ENCODE assay signal across 9 mouse cellular contexts in genomic region chr7:80740954-80741353, GRCm38 (mm10). TPM values are rescaled to one million over a fixed set of nuclear protein-coding genes. Genes with fewer than 3 reads are reported as not detected.
DNase-seq lines count a peak whose midpoint lies in the region; ATAC-seq and TF ChIP-seq lines count a peak whose summit lies in the region.
"Had no signal": no experiment of that assay in that cellular context is flagged by ENCODE, and none has a peak within 500 bp of the region (broad histone marks: within the 10 kb centered on the region; RNA-seq: fewer than 3 reads in every experiment).

No protein-coding gene starts in this region.

- 22% methylated on average over 7 of the region's 7 CpGs for WGBS in kidney, embryonic 15.5 days
- 27% methylated on average over 7 of the region's 7 CpGs for WGBS in liver, embryonic 14.5 days (ENCODE audit: insufficient replicate concordance)

- peaks cover 13% of the 10 kb centered on the region for H3K4me1 ChIP-seq in kidney, embryonic 15.5 days
- H3K4me1 ChIP-seq in liver, embryonic 14.5 days (replicated peaks; ENCODE audit: control insufficient read depth in 2 of 2, insufficient read depth in 2 of 2, low read length in 1 of 2): no peaks in the 10 kb centered on the region

- DNase-seq in spleen, adult 18-20 months: peak; percentile 37 to 63
- no peak for DNase-seq in spleen, adult 12 weeks (ENCODE audit: low spot score)
- peak; percentile 47 for DNase-seq in cerebellum, adult 9-11 months
- peak; percentile 59 to 76 for DNase-seq in gastrocnemius, postnatal 36 days
- no peak for DNase-seq in liver, embryonic 14.5 days (ENCODE audit: low read depth in 3 of 3, low spot score in 3 of 3)
- peak; percentile 76 for DNase-seq in retina, embryonic 14.5 days (ENCODE audit: low spot score)
- peak; percentile 86 for DNase-seq in thymus, postnatal 4 days

- peaks cover 96% of the 10 kb centered on the region for H3K36me3 ChIP-seq in kidney, embryonic 15.5 days
- no peaks in the 10 kb centered on the region; the same call in 1 of the 2 replicates for H3K36me3 ChIP-seq in liver, embryonic 14.5 days (replicated peaks; ENCODE audit: control insufficient read depth, insufficient read depth, low read depth)

- H3K4me3 ChIP-seq in kidney, embryonic 15.5 days (replicated peaks): no peak overlapping the region
- H3K4me3 ChIP-seq in liver, embryonic 14.5 days (ENCODE audit: insufficient read depth in 1 of 2, low read depth in 2 of 2, low read length in 2 of 2): no peak overlapping the region
- H3K4me3 ChIP-seq: stomach, embryonic 15.5 days had no signal

- no peak overlapping the region for H3K27ac ChIP-seq in kidney, embryonic 15.5 days
- no peak overlapping the region for H3K27ac ChIP-seq in liver, embryonic 14.5 days
- H3K27ac ChIP-seq: stomach, embryonic 15.5 days had no signal

- H3K9me3 ChIP-seq in kidney, embryonic 15.5 days (replicated peaks): no peaks in the 10 kb centered on the region
- no peaks in the 10 kb centered on the region for H3K9me3 ChIP-seq in liver, embryonic 14.5 days (ENCODE audit: control insufficient read depth, low read length)
- H3K9me3 ChIP-seq: stomach, embryonic 15.5 days had no signal

- H3K27me3 ChIP-seq in kidney, embryonic 15.5 days: no peaks in the 10 kb centered on the region
- no peaks in the 10 kb centered on the region for H3K27me3 ChIP-seq in liver, embryonic 14.5 days (ENCODE audit: control insufficient read depth, insufficient read depth, low read length)
- H3K27me3 ChIP-seq: stomach, embryonic 15.5 days had no signal

- H3K4me2 ChIP-seq in kidney, embryonic 15.5 days: no peak overlapping the region
- H3K4me2 ChIP-seq in liver, embryonic 14.5 days (ENCODE audit: low read depth): no peak overlapping the region
- H3K4me2 ChIP-seq: stomach, embryonic 15.5 days had no signal

- no peak overlapping the region for H3K9ac ChIP-seq in kidney, embryonic 15.5 days
- H3K9ac ChIP-seq in liver, embryonic 14.5 days (replicated peaks): no peak overlapping the region
- H3K9ac ChIP-seq: stomach, embryonic 15.5 days had no signal

- TF ChIP-seq EP300 in liver, embryonic 14.5 days (IDR thresholded peaks at IDR 0.05; ENCODE audit: low read depth): no peak

- ATAC-seq in kidney, embryonic 15.5 days (replicated peaks; ENCODE audit: low FRiP score): 0 out of 2 replicates have a peak, but pooled peaks have one; percentile 38
- ATAC-seq in liver, embryonic 14.5 days (ENCODE audit: insufficient read depth): no peak

- intact Hi-C loops in gastrocnemius, postnatal 36 days (cut with DNase I): loop anchor here (1.0 to 10.0 kb wide), 3 partner anchors 61 to 414 kb away; no protein-coding TSS in a partner anchor

- TF ChIP-seq CTCF in liver, embryonic 14.5 days (IDR thresholded peaks at IDR 0.05; ENCODE audit: low read depth): peak; percentile 82

RNA-seq across cellular contexts. Expression of gene Crtc3, which starts 52.3 kb away (rescaled TPM):
- total RNA-seq in gastrocnemius, postnatal 36 days (2021): 10 to 100 TPM; 10.2 to 10.3 TPM
- polyA plus RNA-seq in kidney, embryonic 15.5 days (2015; fragmentation: Nextera tagmentation; extraction: Ambion mirVana): 20.6 and 21.9 TPM in 2 replicates
- 1.7 and 1.9 TPM in 2 replicates for polyA plus RNA-seq in liver, embryonic 14.5 days (2012; rRNA removed)
- polyA plus RNA-seq in liver, embryonic 14.5 days (2014; fragmentation: Nextera tagmentation; extraction: Ambion mirVana): 2.4 and 4.2 TPM in 2 replicates

Comparison
In these comparisons a context has a peak if more than half of its experiments do, and no peak if none do; other contexts are left out.
1. DNase-seq: peak in spleen, adult 18-20 months (2 of 2), cerebellum, adult 9-11 months (single experiment), gastrocnemius, postnatal 36 days (2 of 2), retina, embryonic 14.5 days (single experiment) and thymus, postnatal 4 days (single experiment); none in spleen, adult 12 weeks (single experiment) and liver, embryonic 14.5 days (0 of 3).